Mouse (Mus musculus): Measurements from ENCODE around the gene Haus6.

The Haus6 gene

GRCm38 (mm10) chr4:86574939-86575282 lies 36.9 kb downstream of the Haus6 start:
- DNase-seq (ENCODE audit: low spot score): no peak

DNA sequence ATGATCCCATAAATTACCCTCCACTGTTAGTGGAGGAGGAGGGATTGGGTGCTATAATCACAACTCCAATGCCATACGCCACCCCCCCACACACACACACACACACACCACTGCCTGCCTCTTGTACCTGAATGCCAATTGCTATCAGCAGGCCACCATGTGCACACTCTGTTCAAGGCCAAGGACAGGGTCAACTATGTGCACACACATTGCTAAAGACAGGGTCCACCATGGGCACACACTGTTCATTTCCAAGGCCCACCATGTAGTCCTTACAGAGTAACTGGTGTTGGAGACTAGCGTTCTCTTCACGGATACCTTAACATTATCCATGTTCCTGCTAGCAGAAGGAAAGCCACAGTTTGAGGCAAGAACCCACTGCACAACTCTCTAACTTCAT lies 50.8 kb downstream of the Haus6 start:
- DNase-seq (ENCODE audit: low spot score): no peak

- DNase-seq (ENCODE audit: low spot score): no peak
Observed at GRCm38 (mm10) chr4:86559006-86559405, 52.8 kb downstream of the Haus6 start.

DNA sequence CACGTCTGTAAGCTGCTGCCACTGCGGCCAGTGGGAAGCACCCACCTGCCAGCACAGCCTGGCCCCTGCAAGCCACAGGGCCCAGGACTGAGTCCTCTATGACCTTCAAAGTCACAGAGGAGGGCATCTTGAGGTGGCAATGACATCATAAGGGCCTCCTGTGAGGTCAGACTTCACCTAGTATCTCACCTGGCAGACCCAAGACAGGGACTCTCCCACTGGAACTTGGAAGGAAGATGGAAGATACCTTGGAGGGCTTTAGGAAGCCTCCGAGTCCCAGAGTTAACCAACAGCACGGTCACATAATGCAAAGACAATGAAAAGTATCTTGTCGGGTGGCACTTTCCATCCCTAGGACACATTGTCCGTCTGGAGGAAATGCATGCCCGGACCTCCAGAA lies 53.6 kb downstream of the Haus6 start, which contains the start of gene Saxo1:
Gene Saxo1, minus strand, starts transcription at position 101 of the 400 bp plus-strand sequence.
- DNase-seq (ENCODE audit: low spot score): no peak

- no peak for DNase-seq (ENCODE audit: low spot score)
Observed at GRCm38 (mm10) chr4:86557371-86557770, 54.5 kb downstream of the Haus6 start.

DNA sequence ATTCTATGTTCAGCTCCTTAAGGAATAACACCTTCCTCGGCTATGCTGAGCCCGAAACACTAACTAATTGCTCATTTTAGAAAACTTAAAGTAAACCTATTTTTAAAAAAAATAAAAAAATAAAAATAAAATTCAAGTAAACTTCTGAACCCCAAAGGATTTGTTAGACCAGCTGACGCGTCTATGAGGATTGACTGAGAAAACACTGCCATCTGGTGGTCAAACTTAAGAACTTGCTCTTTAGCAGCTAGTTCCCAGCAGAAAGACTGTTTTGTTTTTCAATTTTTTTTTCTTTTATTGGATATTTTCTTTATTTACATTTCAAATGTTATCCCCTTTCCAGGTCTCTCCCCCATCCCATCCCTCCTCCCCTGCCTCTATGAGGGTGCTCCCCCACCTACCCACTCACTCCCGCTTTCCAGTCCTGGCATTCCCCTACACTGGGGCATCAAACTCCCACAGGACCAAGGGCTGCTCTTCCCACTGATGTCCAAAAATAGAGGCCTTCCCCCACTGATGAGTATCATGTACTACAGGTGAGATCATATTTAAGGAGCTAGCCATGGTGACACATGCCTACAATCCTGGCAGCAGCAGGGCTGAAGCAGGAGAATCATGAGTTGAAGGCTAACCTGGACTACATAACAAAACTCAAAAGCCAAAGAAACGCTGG lies 56.7 kb downstream of the Haus6 start:
- peak; percentile 12 for DNase-seq (ENCODE audit: low spot score)

DNA sequence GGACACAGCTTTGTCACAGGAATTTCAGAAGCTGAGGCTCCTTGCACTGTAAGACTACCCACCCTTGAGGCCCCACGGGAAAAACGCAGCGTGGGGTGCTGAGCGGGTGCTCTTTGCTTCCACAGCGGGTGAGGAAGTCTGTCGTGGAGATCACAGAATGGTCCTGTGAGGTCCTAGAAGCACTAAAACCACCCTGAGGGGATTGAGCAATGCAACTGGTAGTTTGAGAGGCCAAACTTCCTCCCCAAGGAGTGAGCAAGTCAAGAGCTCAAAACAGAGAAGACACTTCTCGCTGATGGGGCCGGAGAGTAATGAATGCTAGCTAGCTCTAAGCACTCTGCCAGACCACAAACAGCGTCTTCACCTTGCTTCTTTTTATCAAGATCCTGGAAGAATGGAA lies 63.5 kb downstream of the Haus6 start:
- DNase-seq (ENCODE audit: low spot score): no peak

- peak; percentile 2 for DNase-seq (ENCODE audit: low spot score)
Observed at GRCm38 (mm10) chr4:86545615-86546014, 66.2 kb downstream of the Haus6 start.

DNA sequence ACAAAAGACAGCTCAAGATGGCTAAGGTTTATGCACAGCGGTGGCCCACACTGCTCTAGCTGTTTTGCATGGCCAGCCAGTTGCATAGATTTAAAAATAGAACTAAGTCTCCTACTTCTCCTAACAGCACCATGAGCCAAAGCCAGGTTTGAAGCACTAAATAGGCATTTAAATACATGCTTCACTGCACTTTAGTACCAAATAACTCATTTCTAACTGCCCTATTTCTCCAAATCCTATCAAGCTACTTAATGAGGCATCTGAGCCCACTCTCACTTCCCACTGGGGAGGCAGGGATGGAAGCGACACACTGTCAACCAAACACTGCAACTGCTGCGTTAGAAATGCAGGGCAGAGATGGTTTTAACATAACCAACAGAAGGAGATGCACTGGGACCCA lies 67.9 kb downstream of the Haus6 start:
- DNase-seq (ENCODE audit: low spot score): no peak

- DNase-seq (ENCODE audit: low spot score): no peak
Observed at GRCm38 (mm10) chr4:86541573-86541972, 70.3 kb downstream of the Haus6 start.

GRCm38 (mm10) chr4:86538936-86539335 lies 72.9 kb downstream of the Haus6 start:
- no peak for DNase-seq (ENCODE audit: low spot score)

DNA sequence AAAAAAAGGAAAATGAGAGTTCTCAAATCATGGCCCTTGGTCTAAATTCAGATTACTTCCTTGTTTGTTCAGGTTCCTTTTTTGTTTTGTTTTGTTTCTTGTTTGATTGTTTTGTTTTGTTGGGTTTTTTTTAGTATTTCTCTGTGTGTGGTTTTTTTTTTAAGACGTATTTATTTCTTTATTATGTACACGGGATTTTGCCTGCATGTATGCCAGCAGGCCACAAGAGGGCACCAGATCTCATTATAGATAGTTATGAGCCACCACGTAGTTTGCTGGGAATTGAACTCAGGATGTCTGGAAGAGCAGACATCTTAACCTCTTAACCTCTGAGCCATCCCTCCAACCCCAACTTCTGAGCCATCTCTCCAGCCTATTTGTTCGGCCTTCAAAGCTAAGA lies 73.9 kb downstream of the Haus6 start:
- no peak for DNase-seq (ENCODE audit: low spot score)

DNA sequence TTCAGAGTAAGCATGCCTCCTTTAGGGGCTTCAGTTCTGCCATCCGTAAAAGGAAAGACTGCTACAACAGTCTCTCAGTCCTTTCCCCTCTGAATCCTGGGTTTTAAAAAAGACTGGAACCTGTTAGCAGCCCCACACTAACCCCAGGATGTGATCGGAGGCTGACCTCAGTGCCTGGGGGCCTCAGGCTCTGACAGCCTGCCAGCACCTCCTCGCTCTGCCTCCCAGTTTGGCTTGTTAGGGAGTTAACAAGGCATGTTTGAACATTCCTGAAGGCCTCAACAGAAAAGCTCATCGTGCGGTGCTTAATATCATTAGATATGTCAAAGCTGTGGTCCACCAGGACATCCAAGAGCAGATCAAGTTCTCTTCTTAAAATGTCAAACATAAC lies 77.8 kb downstream of the Haus6 start:
- DNase-seq (ENCODE audit: low spot score): no peak

- DNase-seq (ENCODE audit: low spot score): no peak
Observed at GRCm38 (mm10) chr4:86533406-86534090, 78.3 kb downstream of the Haus6 start.

- no peak for DNase-seq (ENCODE audit: low spot score)
Observed at GRCm38 (mm10) chr4:86529161-86529560, 82.7 kb downstream of the Haus6 start.

Data from yolk sac, embryonic 10.5 days (tissue).